Mouse (Mus musculus) C3H10T1/2 (cell line): ENCODE measurements around the gene Ptbp1. TPM values are rescaled to one million over a fixed set of nuclear protein-coding genes. Genes with fewer than 3 reads are reported as not detected.

Source experiments
- polyA plus RNA-seq, 2 experiments: library from polyadenylated mRNA; unstranded; fragments of >200 nt; fragmentation: generic; extraction: Trizol; gene quantifications; one replicate each; pipeline ENCODE4 v1.2.1; 2012; ENCODE audit warnings: missing spikeins in 2 of 2

The Ptbp1 gene
- polyA plus RNA-seq = 100 to 1,000 TPM; 188 to 194 TPM

DNA sequence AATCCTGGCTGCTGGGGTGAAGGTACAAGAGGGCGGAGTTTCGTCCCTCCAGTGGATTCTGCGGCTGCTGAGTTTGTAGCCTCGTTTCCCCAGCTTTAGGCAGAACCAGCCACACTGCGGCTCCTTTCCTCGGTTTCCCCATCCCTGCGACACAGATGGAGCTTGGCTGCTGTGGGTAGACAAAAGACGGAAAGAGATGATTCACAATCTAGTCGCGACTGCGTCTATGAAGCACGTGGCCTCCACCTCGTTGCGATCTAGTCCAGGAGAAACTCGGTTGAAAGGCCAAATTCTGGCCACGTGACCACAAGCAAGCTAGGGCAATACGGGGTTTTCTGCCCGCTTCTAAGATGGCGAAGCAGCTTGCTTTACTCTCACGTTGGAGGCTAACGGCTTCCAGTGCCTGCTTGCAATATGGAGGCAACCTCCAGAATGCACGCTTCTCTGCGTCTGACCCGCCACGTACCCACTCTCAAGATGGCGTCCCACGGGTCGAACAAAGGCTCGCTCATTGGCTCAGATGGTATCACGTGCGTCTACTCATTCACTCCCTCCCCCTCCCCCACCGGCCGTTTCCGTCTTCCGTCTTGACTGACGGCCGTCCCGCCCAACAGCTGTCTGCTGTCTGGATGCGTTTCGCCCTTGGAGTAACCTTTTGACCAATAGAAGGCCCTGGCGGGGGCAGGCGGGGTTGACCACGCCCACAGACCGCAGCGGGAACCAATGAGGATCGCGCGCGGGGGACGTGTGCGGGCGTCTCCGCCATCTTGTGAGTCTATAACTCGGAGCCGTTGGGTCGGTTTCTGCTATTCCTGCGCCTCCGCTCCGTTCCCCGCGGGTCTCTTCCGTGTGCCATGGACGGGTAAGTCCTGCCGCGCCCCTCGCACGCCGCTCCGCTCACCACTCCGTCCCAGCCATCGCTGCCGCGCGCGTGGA is at the start of gene Ptbp1:
Ptbp1 (plus strand) TSS at position 568 of the 936 bp plus-strand sequence.

DNA sequence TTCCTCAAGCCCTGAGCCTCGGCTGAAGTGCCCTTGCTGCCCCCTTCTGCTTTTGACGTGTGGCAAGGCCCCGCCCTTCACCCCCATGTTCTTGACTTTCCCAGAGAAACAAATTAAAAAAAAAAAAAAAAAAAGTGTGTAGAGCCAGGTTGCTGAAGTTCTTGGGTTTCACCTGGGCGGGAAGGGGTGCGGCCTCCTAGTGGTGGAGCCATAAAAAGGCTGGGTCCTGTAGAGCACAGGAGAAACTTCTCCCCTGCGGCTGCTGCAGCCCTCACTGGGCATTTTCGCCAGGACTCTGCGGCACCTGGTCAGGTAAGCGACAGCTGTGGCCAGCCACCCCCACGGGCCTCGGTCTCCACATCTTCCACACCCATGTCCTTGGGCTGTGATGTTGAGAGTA is 33.4 kb upstream of the Ptbp1 start, which contains the start of gene Misp:
Misp (plus strand) TSS at position 208 of the 400 bp plus-strand sequence.

DNA sequence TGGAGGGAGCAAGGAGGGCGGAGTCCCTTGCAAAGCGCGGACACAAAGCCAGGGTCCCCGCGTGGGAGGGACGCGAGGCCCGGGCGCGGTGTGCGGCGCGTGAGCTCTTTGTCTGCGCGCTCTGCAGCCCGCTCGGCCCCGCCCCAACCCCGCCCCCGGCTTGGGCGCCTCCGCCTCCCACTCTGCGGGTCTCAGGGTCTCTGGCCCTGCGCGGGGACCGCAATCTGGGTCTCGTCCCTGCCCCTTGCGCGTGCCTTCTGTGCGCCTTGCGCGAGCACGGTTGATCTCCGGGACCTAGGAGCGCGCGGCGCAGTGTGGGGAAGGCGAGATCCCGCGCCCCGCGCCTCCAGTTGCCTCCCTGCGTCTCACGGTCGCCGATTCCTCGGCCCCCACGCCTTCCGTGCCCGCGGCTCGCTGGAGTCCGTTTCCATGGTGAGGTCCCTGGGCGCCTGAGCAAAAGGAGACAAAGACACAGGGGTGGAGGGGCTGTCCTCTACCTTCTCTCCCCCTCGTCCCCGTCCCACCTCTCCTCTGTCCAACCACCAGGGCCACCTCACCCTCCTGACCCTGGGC is 20.1 kb downstream of the Ptbp1 start, which contains the start of the genes Prtn3 and Plppr3:
Prtn3 (plus strand) TSS at position 187 of the 573 bp plus-strand sequence.
Plppr3 (minus strand) TSS at position 345 of the 573 bp plus-strand sequence.

DNA sequence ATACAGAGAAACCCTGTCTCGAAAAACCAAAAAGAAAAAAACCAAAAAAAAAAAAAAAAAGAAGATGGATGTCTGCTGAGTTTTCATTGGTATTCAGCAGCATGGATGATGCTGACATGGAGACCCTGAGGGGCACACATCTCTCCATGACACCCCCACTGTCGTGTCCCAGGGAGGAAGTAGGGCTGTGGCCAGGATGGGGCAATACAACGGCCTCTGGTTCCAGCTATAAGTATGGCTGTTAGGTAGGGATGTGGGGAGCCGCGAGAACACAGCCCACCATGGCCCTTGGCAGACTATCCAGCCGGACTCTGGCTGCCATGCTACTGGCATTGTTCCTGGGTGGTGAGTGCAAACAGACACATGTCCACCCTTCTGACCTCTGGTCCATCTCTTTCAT is 31.8 kb downstream of the Ptbp1 start, which contains the start of gene Elane:
Elane (plus strand) TSS at position 194 of the 400 bp plus-strand sequence.

DNA sequence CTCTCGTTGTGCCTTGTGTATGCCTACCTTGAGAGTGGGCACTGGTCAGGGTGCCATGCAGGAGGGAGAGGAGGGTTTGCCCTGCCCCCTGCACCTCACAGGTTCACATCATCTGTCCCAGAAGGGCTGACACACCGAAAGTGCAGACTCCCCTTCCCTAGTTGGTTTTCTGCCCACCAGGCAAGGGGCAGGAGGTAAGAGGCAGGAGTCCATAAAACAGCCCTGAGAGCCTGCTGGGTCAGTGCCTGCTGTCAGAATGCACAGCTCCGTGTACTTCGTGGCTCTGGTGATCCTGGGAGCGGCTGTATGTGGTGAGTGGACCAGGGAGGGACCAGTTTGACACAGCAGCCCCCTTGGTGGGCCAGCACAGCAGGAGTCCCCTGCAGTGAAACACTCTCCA is 36.4 kb downstream of the Ptbp1 start, which contains the start of gene Cfd:
Cfd (plus strand) TSS at position 184 of the 400 bp plus-strand sequence.

DNA sequence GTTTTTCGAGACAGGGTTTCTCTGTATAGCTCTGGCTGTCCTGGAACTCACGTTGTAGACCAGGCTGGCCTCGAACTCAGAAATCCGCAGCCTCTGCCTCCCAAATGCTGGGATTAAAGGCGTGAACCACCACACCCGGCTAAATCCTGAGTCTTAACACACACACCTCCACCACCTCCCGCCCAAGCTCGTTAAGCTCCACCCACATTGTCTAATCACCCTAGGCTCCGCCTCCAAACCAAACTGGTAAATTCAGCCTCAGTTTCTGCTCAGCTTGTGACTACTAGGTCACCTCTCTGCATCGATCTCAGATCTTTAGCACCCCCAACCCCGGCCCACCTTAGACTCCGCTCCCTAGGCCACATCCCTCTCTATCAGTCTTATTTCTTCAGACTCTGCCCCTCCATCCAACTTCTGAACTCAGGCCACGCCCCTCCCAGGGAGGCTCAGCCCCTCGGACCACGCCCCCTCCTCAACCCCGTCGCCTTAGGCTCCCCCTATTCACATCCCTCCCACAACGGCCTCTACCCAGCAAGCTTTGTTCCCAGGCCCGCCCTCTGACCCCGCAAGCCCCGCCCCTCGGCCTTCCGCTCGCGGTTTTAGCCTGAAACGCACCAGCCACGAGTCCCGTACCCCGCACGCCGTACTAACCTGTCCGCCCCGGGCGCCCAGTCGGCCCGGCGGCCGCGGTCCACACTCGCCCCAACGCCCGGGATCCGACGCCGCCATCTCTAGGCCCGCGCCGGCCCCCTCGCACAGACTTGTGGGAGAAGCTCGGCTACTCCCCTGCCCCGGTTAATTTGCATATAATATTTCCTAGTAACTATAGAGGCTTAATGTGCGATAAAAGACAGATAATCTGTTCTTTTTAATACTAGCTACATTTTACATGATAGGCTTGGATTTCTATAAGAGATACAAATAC is 54.2 kb downstream of the Ptbp1 start, which contains the start of gene Med16:
Med16 (minus strand) TSS at position 757 of the 925 bp plus-strand sequence.

DNA sequence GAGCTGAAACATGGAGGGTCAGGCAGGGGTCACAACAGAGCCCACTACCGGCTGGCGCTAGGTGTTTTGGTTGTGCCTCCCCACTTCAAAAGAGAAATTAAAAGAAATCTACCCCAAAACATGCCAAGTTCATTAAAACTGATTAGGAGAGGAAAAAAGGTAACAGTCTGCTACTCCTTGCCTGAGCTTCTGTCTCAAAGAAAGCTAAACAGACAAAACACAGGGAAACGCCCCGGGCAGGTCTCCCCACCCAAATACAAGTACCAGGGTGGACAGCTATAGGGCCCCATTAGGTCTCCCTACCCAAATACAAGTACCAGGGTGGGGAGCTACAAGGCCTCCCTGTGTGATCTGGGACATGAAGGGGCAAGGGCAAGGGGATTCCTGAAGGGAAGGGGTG is 56.3 kb downstream of the Ptbp1 start, which contains the start of gene Gm26602:
Gm26602 (plus strand) TSS at position 301 of the 400 bp plus-strand sequence.

Other genes with a start within 250 kb of the Ptbp1 start
- gene C2cd4c, start 240.4 kb upstream of the Ptbp1 start, polyA plus RNA-seq = under 1 TPM; 0.37 to 0.70 TPM
- 1 to 10 TPM; 4.1 to 7.6 TPM for gene Shc2, start 216.5 kb upstream of the Ptbp1 start, polyA plus RNA-seq
- gene Odf3l2, start 208.7 kb upstream of the Ptbp1 start, polyA plus RNA-seq = under 1 TPM; 0.02 to 0.12 TPM
- under 1 TPM in 1 of 2 experiments, not detected in 1; 0.15 TPM for gene Madcam1, start 189.9 kb upstream of the Ptbp1 start, polyA plus RNA-seq
- 100 to 1,000 TPM; 144 to 166 TPM for gene Tpgs1, start 185.1 kb upstream of the Ptbp1 start, polyA plus RNA-seq
- gene Cdc34, start 172.2 kb upstream of the Ptbp1 start, polyA plus RNA-seq = 100 to 1,000 TPM in 1 of 2 experiments, 10 to 100 TPM in 1; 90.7 to 532 TPM
- gene Gzmm, start 165.4 kb upstream of the Ptbp1 start, polyA plus RNA-seq = 1 to 10 TPM in 1 of 2 experiments, under 1 TPM in 1; 0.26 to 1.4 TPM
- 1,000 to 10,000 TPM in 1 of 2 experiments, 100 to 1,000 TPM in 1; 956 to 1,508 TPM for gene Bsg, start 149.9 kb upstream of the Ptbp1 start, polyA plus RNA-seq
- 1 to 10 TPM; 2.8 to 4.9 TPM for gene Hcn2, start 137.8 kb upstream of the Ptbp1 start, polyA plus RNA-seq
- 10 to 100 TPM; 66.4 to 68.7 TPM for gene Polrmt, start 107.8 kb upstream of the Ptbp1 start, polyA plus RNA-seq
- under 1 TPM; 0.05 to 0.19 TPM for gene Fgf22, start 99.4 kb upstream of the Ptbp1 start, polyA plus RNA-seq
- 100 to 1,000 TPM in 1 of 2 experiments, 10 to 100 TPM in 1; 81.0 to 105 TPM for gene Rnf126, start 87.5 kb upstream of the Ptbp1 start, polyA plus RNA-seq
- gene Fstl3, start 77.2 kb upstream of the Ptbp1 start, polyA plus RNA-seq = 1 to 10 TPM; 4.7 to 6.0 TPM
- gene Prss57, start 63.5 kb upstream of the Ptbp1 start, polyA plus RNA-seq = under 1 TPM; 0.07 to 0.27 TPM
- 100 to 1,000 TPM in 1 of 2 experiments, 10 to 100 TPM in 1; 79.5 to 140 TPM for gene Palm, start 60.9 kb upstream of the Ptbp1 start, polyA plus RNA-seq
- gene Misp, start 33.4 kb upstream of the Ptbp1 start, polyA plus RNA-seq = under 1 TPM; 0.04 to 0.12 TPM
- 1 to 10 TPM in 1 of 2 experiments, not detected in 1; 2.4 TPM for gene Prtn3, start 20.0 kb downstream of the Ptbp1 start, polyA plus RNA-seq
- gene Plppr3, start 20.2 kb downstream of the Ptbp1 start, polyA plus RNA-seq = 1 to 10 TPM in 1 of 2 experiments, under 1 TPM in 1; 0.34 to 8.2 TPM
- gene Elane, start 31.8 kb downstream of the Ptbp1 start, polyA plus RNA-seq = under 1 TPM in 1 of 2 experiments, not detected in 1; 0.06 TPM
- gene Cfd, start 36.4 kb downstream of the Ptbp1 start, polyA plus RNA-seq = under 1 TPM in 1 of 2 experiments, not detected in 1; 0.05 TPM
- gene Med16, start 54.5 kb downstream of the Ptbp1 start, polyA plus RNA-seq = 10 to 100 TPM; 43.2 to 83.7 TPM
- gene Gm26602, start 56.4 kb downstream of the Ptbp1 start, polyA plus RNA-seq = not detected
- 1 to 10 TPM in 1 of 2 experiments, under 1 TPM in 1; 0.13 to 3.3 TPM for gene Kiss1r, start 62.5 kb downstream of the Ptbp1 start, polyA plus RNA-seq
- gene R3hdm4, start 66.8 kb downstream of the Ptbp1 start, polyA plus RNA-seq = 100 to 1,000 TPM in 1 of 2 experiments, 10 to 100 TPM in 1; 61.0 to 121 TPM
- under 1 TPM; 0.29 to 0.85 TPM for gene Arid3a, start 72.6 kb downstream of the Ptbp1 start, polyA plus RNA-seq
- 100 to 1,000 TPM in 1 of 2 experiments, 10 to 100 TPM in 1; 29.0 to 130 TPM for gene Wdr18, start 105.7 kb downstream of the Ptbp1 start, polyA plus RNA-seq
- under 1 TPM; 0.12 to 0.79 TPM for gene Grin3b, start 116.3 kb downstream of the Ptbp1 start, polyA plus RNA-seq
- 100 to 1,000 TPM; 105 to 141 TPM for gene Tmem259, start 129.9 kb downstream of the Ptbp1 start, polyA plus RNA-seq
- 100 to 1,000 TPM; 426 to 430 TPM for gene Cnn2, start 134.2 kb downstream of the Ptbp1 start, polyA plus RNA-seq
- 1 to 10 TPM; 3.5 to 8.4 TPM for gene Abca7, start 142.1 kb downstream of the Ptbp1 start, polyA plus RNA-seq
- under 1 TPM; 0.58 to 0.84 TPM for gene Arhgap45, start 162.2 kb downstream of the Ptbp1 start, polyA plus RNA-seq
- gene Polr2e, start 185.4 kb downstream of the Ptbp1 start, polyA plus RNA-seq = 100 to 1,000 TPM; 195 to 403 TPM
- gene Gpx4, start 192.7 kb downstream of the Ptbp1 start, polyA plus RNA-seq = 1,000 to 10,000 TPM; 1,157 to 1,905 TPM